Mouse (Mus musculus) R1 (cell line): ENCODE measurements around the gene Map4k5.

Experiments
- DNase-seq: peaks from one replicate; pipeline ENCODE4 v3.0.0-alpha.2; 2018; ENCODE audit warnings: low read depth, low spot score

The Map4k5 gene

GRCm38 (mm10) chr12:69892371-69893251 lies at the start of gene Map4k5, which contains the start of gene Atl1:
Map4k5 (minus strand) TSS chr12:69893200.
Atl1 (plus strand) TSS chr12:69892614.
- DNase-seq = peak; percentile 84

- no peak for DNase-seq
Measured at GRCm38 (mm10) chr12:69941655-69942329, 48.8 kb upstream of the Map4k5 start.

GRCm38 (mm10) chr12:69939291-69939690 lies 46.3 kb upstream of the Map4k5 start:
- DNase-seq = peak; percentile 68

- peak; percentile 88 for DNase-seq
Measured at GRCm38 (mm10) chr12:69937731-69938130, 44.7 kb upstream of the Map4k5 start.

DNA sequence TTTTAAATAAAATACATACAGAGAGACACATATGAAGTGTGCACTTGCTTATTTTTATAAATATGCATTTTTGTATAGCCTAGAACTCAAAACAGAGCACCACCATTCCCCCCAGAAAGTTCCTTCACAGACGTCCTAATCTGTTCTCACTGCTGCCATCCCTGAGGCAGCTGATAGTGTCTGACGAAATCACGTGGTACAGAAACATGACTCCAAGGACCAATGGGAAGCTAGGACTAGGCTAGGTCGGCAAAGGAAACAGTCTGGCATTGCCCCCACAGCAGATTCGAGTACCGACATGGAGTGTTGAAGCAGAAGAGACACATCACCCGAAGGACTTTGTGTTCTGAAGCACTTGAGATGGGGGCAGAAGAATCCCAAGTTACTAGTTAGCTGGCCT lies 33.7 kb upstream of the Map4k5 start:
- DNase-seq = peak; percentile 82

GRCm38 (mm10) chr12:69924012-69924411 lies 31.0 kb upstream of the Map4k5 start:
- peak; percentile 52 for DNase-seq

DNA sequence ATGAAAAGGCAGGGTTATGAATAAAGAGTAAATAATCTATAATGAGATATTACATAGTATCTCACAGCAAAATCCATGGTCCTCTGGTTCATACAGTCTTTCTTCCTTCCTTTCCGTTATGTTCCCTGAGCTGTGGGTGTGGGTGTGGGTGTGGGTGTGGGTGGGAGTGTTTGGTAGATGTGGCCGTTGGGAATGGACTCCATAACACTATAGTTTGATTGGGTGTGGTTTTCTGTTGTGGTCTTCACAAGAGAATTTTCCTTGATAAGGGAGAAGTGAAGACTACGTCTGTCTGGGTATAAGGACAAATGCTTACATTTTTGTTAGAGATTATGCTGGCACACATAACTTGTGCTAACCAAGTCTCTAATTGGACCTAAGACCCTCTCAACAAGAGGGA lies 30.6 kb upstream of the Map4k5 start:
- DNase-seq = no peak

DNA sequence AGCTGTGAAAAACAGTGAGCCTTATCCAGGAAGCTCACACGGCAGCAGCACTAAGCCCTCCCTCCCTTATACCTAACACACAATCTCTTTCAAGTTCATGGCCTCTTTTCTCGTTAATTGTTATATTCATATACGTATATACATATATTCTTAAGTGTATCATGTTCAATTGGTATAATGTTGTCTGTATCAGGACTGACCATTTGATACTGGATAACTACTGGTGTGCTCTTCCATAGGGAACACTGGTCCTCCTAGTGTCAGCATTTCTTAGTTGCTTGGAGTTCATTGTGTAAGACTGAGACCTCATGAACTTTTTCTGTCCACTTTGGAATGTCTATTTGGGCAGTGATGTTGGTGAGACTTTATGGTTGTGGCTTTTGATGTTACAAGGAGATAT lies 30.1 kb upstream of the Map4k5 start:
- no peak for DNase-seq

GRCm38 (mm10) chr12:69922099-69922498 lies 29.1 kb upstream of the Map4k5 start:
- DNase-seq = no peak

DNA sequence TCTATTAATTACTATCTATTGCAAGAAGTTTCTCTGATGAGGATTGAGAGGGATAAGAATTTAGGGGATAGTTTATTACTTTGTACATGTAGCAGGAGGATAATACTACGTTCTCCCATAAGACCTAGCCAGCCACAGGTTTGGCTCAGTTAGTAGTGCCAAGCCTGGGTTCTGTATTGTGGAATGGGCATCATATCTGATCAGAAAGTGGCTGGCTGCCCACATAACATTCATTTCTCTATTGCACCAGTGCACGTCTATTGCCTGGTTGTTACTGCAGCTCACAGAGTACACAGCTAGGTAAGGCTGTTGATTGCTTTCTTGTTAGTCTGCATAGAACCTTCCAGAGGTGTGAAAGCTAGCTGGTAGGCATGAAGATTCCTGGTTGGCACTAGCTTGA lies 24.9 kb upstream of the Map4k5 start:
- no peak for DNase-seq

DNA sequence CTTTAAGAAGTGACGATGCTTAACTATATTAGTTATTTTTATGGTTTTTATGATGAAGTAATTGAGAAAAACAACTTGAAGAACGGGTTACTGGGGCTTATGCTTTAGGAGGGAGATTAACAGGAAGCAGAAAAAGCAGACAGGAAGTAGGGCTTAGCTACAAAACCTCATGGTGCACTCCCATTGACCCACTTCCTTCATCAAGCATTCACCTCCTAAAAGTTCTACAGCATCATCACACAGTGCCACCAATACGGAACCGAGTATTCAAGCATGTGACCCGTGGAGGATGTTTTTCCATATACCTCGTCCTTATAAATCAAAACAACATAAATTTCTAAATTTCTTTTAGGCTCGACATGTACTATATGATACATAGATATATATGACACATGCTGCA lies 19.7 kb upstream of the Map4k5 start:
- DNase-seq = no peak

DNA sequence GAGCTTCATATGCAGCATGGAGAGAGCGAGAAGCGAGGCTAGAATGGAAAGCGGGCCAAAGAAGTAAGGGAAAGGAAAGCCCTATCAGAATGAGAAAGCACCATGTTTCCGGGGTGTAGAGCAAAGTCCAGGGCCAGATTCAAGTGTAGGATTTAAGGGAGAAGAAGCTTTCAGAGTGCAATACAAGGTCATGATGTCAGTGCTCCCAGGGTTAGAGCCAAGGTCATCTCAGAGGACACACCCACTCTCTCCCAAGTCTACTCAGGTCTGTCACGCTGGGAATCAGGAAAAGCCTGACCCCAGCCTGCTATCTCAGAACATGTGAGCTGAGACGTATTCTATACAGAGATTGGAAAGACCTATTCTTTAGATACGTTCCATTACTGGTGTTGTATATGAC lies 18.9 kb upstream of the Map4k5 start:
- peak; percentile 42 for DNase-seq

GRCm38 (mm10) chr12:69908511-69908900 lies 15.5 kb upstream of the Map4k5 start:
- peak; percentile 23 for DNase-seq

- DNase-seq = peak; percentile 71
Measured at GRCm38 (mm10) chr12:69907667-69908510, 14.9 kb upstream of the Map4k5 start.

DNA sequence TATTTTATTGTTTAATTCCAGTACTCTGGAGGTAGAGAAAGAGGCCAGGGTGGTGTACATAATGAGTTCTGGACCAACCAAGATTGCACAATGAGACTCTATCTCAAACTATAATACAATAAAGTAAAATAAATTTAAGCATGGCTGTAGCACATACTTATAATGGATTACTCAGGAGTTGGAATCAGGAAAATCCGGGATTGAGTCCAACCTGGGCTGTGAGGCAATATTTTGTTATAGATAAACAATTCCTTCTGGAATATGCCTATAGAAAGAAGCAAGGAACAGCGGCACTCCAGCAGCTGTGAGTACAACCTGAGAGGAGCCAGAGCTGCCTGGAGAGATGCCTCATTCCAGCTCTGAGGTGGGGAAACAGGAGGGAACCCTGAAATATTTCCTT lies 12.0 kb upstream of the Map4k5 start:
- DNase-seq = no peak

DNA sequence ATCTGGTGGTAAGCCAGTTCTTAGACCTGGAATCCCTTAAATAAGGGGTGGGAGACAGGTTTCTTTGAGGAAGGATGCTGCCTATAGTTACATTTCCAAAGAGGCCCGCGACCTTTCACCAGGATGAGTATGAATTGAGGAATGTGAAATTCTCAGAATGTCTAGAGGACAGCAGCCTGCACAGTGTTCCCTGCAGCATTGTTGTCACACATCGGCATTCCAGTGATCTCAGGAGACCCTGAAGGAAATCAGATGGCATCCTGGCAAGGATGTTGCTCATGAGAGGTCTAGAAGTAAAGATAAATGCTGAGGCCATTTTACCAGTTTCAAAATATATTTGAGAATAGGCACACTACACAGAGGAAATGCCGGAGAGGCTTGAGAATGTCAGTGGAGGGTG lies 5.1 kb upstream of the Map4k5 start:
- DNase-seq = no peak

- DNase-seq = no peak
Measured at GRCm38 (mm10) chr12:69895046-69895445, 2.0 kb upstream of the Map4k5 start.

- peak; percentile 62 for DNase-seq
Measured at GRCm38 (mm10) chr12:69893927-69894326, 927 bp upstream of the Map4k5 start.

- DNase-seq = no peak
Measured at GRCm38 (mm10) chr12:69891721-69892120, 1.3 kb downstream of the Map4k5 start.

GRCm38 (mm10) chr12:69890476-69890875 lies 2.5 kb downstream of the Map4k5 start:
- DNase-seq = no peak

GRCm38 (mm10) chr12:69890051-69890450 lies 2.9 kb downstream of the Map4k5 start:
- no peak for DNase-seq

DNA sequence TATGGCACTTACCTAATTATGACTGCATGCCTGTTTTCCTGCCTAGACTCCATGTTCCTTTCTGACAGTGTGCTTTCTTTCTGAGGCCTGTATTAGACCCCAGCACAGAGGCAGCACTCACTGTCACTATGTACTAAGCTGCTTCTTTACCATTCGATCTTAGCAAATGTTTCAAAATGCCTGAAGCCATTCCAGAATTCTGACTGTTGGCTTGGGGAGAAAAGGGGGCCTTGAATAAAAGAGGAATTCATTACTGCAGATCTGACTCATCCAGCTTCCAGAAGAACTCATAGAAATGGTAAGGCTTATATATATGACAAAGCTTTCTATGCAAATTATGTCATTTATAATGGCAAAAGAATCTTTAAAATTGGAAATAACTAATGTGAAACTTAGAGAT lies 4.7 kb downstream of the Map4k5 start:
- no peak for DNase-seq
